Mouse (Mus musculus) hindlimb bud, embryonic 11.5 days (tissue): ENCODE measurements around the gene Slc12a3.
A peak's percentile ranks its signal among the peaks of the same experiment; 100 is the strongest.

ENCODE experiments used
- DNase-seq: peaks from one replicate; pipeline ENCODE4 v3.0.0-alpha.2; 2012; ENCODE audit warnings: low read depth, low spot score; ENCODE audit errors: extremely low spot score

Slc12a3 gene

GRCm38 (mm10) chr8:94372955-94373599 lies 44.1 kb downstream of the Slc12a3 start:
- DNase-seq: no peak

- DNase-seq: no peak
These were observed 46.6 kb downstream of the Slc12a3 start for GRCm38 (mm10) chr8:94375551-94375991.

GRCm38 (mm10) chr8:94376176-94376575 lies 47.2 kb downstream of the Slc12a3 start:
- no peak for DNase-seq

GRCm38 (mm10) chr8:94376580-94376979 lies 47.6 kb downstream of the Slc12a3 start:
- no peak for DNase-seq

GRCm38 (mm10) chr8:94377031-94377430 lies 48.0 kb downstream of the Slc12a3 start:
- DNase-seq: no peak

- DNase-seq: no peak
These were observed 48.8 kb downstream of the Slc12a3 start for GRCm38 (mm10) chr8:94377714-94378205.

GRCm38 (mm10) chr8:94378763-94379415 lies 49.9 kb downstream of the Slc12a3 start:
- DNase-seq: no peak

- no peak for DNase-seq
These were observed 50.7 kb downstream of the Slc12a3 start for GRCm38 (mm10) chr8:94379686-94380085.

GRCm38 (mm10) chr8:94384166-94384565 lies 55.2 kb downstream of the Slc12a3 start:
- DNase-seq: no peak

GRCm38 (mm10) chr8:94385506-94386213 lies 56.7 kb downstream of the Slc12a3 start:
- DNase-seq: no peak

- peak; percentile 62 for DNase-seq
These were observed 57.4 kb downstream of the Slc12a3 start, which contains the start of gene Herpud1 for GRCm38 (mm10) chr8:94386214-94387026. Herpud1 (plus strand) TSS chr8:94386438.

GRCm38 (mm10) chr8:94387027-94387684 lies 58.2 kb downstream of the Slc12a3 start:
- no peak for DNase-seq

- DNase-seq: no peak
These were observed 58.8 kb downstream of the Slc12a3 start for GRCm38 (mm10) chr8:94387785-94388184.

GRCm38 (mm10) chr8:94389531-94389930 lies 60.5 kb downstream of the Slc12a3 start:
- DNase-seq: no peak

GRCm38 (mm10) chr8:94390429-94390828 lies 61.4 kb downstream of the Slc12a3 start:
- no peak for DNase-seq

- no peak for DNase-seq
These were observed 61.9 kb downstream of the Slc12a3 start for GRCm38 (mm10) chr8:94390910-94391309.

- DNase-seq: no peak
These were observed 63.1 kb downstream of the Slc12a3 start for GRCm38 (mm10) chr8:94392147-94392546.

GRCm38 (mm10) chr8:94392648-94393047 lies 63.6 kb downstream of the Slc12a3 start:
- no peak for DNase-seq

GRCm38 (mm10) chr8:94395851-94396540 lies 67.0 kb downstream of the Slc12a3 start:
- no peak for DNase-seq
